In the genomic region with DNA sequence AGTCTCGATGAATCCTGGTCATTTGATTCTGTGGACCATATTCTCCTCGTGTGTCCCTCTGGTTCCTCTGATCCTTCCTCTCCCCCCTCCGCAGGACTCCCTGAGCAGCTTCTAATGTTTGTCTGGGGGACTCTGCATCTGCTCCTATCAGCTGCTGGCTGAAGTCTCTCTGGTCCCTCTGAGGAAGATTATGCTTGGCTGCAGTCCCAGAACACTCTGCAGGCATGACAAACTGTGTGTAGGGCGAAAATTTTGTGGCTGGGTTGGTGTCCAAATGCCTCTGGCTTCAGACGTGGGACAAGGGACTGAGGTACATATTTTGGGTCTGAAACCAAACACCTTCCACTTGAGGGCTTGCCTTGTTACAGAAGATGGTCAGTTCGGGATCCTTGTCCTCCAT, we compare ENCODE assay signal across 9 mouse cellular contexts. TPM values are rescaled to one million over a fixed set of nuclear protein-coding genes. Genes with fewer than 3 reads are reported as not detected.
DNase-seq lines count a peak whose midpoint lies in the region; ATAC-seq and TF ChIP-seq lines count a peak whose summit lies in the region.
"Had no signal": no experiment of that assay in that cellular context is flagged by ENCODE, and none has a peak within 500 bp of the region (broad histone marks: within the 10 kb centered on the region; RNA-seq: fewer than 3 reads in every experiment).

No protein-coding gene starts in this region.

- peak; percentile 31; the same call in 1 of the 2 replicates for ATAC-seq in limb, embryonic 14.5 days (ENCODE audit: low FRiP score, low read depth)
- ATAC-seq in heart, embryonic 11.5 days (replicated peaks; ENCODE audit: insufficient number of reproducible peaks, low FRiP score, low TSS enrichment): 0 out of 2 replicates have a peak, but pooled peaks have one; percentile 46
- ATAC-seq in neural tube, embryonic 15.5 days (ENCODE audit: low FRiP score): no peak; the same call in 1 of the 2 replicates
- no peak for ATAC-seq in megakaryocyte, adult 5-6 weeks (ENCODE audit: poor library complexity, severe bottlenecking)

- no peak overlapping the region for H3K4me2 ChIP-seq in limb, embryonic 14.5 days (replicated peaks; ENCODE audit: low read depth, low read length, severe bottlenecking)
- no peak overlapping the region for H3K4me2 ChIP-seq in heart, embryonic 11.5 days
- no peak overlapping the region for H3K4me2 ChIP-seq in neural tube, embryonic 15.5 days

- peak; percentile 75 for DNase-seq in limb, embryonic 14.5 days (ENCODE audit: low spot score)
- DNase-seq in limb, embryonic 10.5 days (ENCODE audit: low spot score): no peak
- DNase-seq in embryonic facial prominence, embryonic 10.5 days (ENCODE audit: low spot score): no peak
- peak; percentile 81 for DNase-seq in kidney, postnatal 14 days
- DNase-seq in spleen, postnatal 4 days (ENCODE audit: low spot score in 2 of 2): no peak

- peaks cover 34% of the 10 kb centered on the region for H3K4me1 ChIP-seq in limb, embryonic 14.5 days (ENCODE audit: control insufficient read depth, insufficient read depth, low read length)
- H3K4me1 ChIP-seq in limb, embryonic 10.5 days: peaks cover 24% of the 10 kb centered on the region
- H3K4me1 ChIP-seq in embryonic facial prominence, embryonic 10.5 days: peaks cover 9% of the 10 kb centered on the region
- peaks cover 5% of the 10 kb centered on the region; the same call in 1 of the 2 replicates for H3K4me1 ChIP-seq in heart, embryonic 11.5 days (ENCODE audit: control insufficient read depth, insufficient read depth, low read length)
- peaks cover 16% of the 10 kb centered on the region for H3K4me1 ChIP-seq in neural tube, embryonic 15.5 days

- no peak overlapping the region for H3K4me3 ChIP-seq in limb, embryonic 14.5 days (replicated peaks; ENCODE audit: low read length)
- H3K4me3 ChIP-seq in limb, embryonic 10.5 days: no peak overlapping the region
- H3K4me3 ChIP-seq in embryonic facial prominence, embryonic 10.5 days: no peak overlapping the region
- H3K4me3 ChIP-seq in heart, embryonic 11.5 days (ENCODE audit: low read depth, low read length): no peak overlapping the region
- H3K4me3 ChIP-seq in neural tube, embryonic 15.5 days (replicated peaks): no peak overlapping the region

- no peaks in the 10 kb centered on the region for H3K27me3 ChIP-seq in limb, embryonic 14.5 days (ENCODE audit: control insufficient read depth, insufficient read depth, low read length)
- H3K27me3 ChIP-seq in limb, embryonic 10.5 days (ENCODE audit: low read depth, poor library complexity, severe bottlenecking): 0 out of 2 replicates have a peak, but pooled peaks cover 4% of the 10 kb centered on the region
- no peaks in the 10 kb centered on the region; the same call in 1 of the 2 replicates for H3K27me3 ChIP-seq in embryonic facial prominence, embryonic 10.5 days (replicated peaks; ENCODE audit: low read depth, poor library complexity, severe bottlenecking)
- H3K27me3 ChIP-seq in heart, embryonic 11.5 days (ENCODE audit: control insufficient read depth, insufficient read depth, low read length): no peaks in the 10 kb centered on the region
- no peaks in the 10 kb centered on the region for H3K27me3 ChIP-seq in neural tube, embryonic 15.5 days (replicated peaks)

- H3K9ac ChIP-seq in limb, embryonic 14.5 days (ENCODE audit: low read depth, low read length, severe bottlenecking): no peak overlapping the region
- H3K9ac ChIP-seq in heart, embryonic 11.5 days (ENCODE audit: low read depth, low read length): no peak overlapping the region
- H3K9ac ChIP-seq in neural tube, embryonic 15.5 days (replicated peaks): no peak overlapping the region

- no peak overlapping the region for H3K27ac ChIP-seq in limb, embryonic 14.5 days (replicated peaks; ENCODE audit: low read depth, low read length)
- H3K27ac ChIP-seq in limb, embryonic 10.5 days: no peak overlapping the region
- H3K27ac ChIP-seq in embryonic facial prominence, embryonic 10.5 days (replicated peaks): 0 out of 2 replicates have a peak overlapping the region, but pooled peaks have one; percentile 14
- H3K27ac ChIP-seq in heart, embryonic 11.5 days (ENCODE audit: low read depth, low read length): no peak overlapping the region
- 0 out of 2 replicates have a peak overlapping the region, but pooled peaks have one; percentile 18 for H3K27ac ChIP-seq in neural tube, embryonic 15.5 days (replicated peaks)
- H3K27ac ChIP-seq: macrophage had no signal

- H3K36me3 ChIP-seq in limb, embryonic 14.5 days (ENCODE audit: control insufficient read depth, insufficient read depth, low read length): no peaks in the 10 kb centered on the region
- H3K36me3 ChIP-seq in limb, embryonic 10.5 days: no peaks in the 10 kb centered on the region
- no peaks in the 10 kb centered on the region for H3K36me3 ChIP-seq in embryonic facial prominence, embryonic 10.5 days (replicated peaks)
- H3K36me3 ChIP-seq in heart, embryonic 11.5 days (ENCODE audit: control insufficient read depth, insufficient read depth, low read length): no peaks in the 10 kb centered on the region
- no peaks in the 10 kb centered on the region for H3K36me3 ChIP-seq in neural tube, embryonic 15.5 days

- WGBS in limb, embryonic 14.5 days: 41% methylated on average over 6 of the region's 6 CpGs
- 73% methylated on average over 6 of the region's 6 CpGs for WGBS in limb, embryonic 10.5 days
- WGBS in embryonic facial prominence, embryonic 10.5 days: 73% methylated on average over 6 of the region's 6 CpGs
- 36% methylated on average over 6 of the region's 6 CpGs for WGBS in heart, embryonic 11.5 days (ENCODE audit: insufficient replicate concordance)
- WGBS in neural tube, embryonic 15.5 days: 53% methylated on average over 6 of the region's 6 CpGs

- TF ChIP-seq POLR2A in limb, embryonic 14.5 days (IDR thresholded peaks at IDR 0.05; ENCODE audit: borderline replicate concordance, extremely low read depth, insufficient read depth, insufficient read length): no peak

- no peaks in the 10 kb centered on the region for H3K9me3 ChIP-seq in limb, embryonic 14.5 days (ENCODE audit: control insufficient read depth, low read length)
- no peaks in the 10 kb centered on the region for H3K9me3 ChIP-seq in limb, embryonic 10.5 days (replicated peaks)
- no peaks in the 10 kb centered on the region for H3K9me3 ChIP-seq in embryonic facial prominence, embryonic 10.5 days
- no peaks in the 10 kb centered on the region for H3K9me3 ChIP-seq in heart, embryonic 11.5 days (replicated peaks; ENCODE audit: control insufficient read depth, low read length)
- H3K9me3 ChIP-seq in neural tube, embryonic 15.5 days (replicated peaks): no peaks in the 10 kb centered on the region

RNA-seq across cellular contexts. Expression of a gene that starts 13.1 kb away (rescaled TPM):
- 6.3 and 9.1 TPM in 2 replicates for polyA plus RNA-seq in limb, embryonic 14.5 days (2012; rRNA removed)
- 7.4 and 8.1 TPM in 2 replicates for polyA plus RNA-seq in limb, embryonic 14.5 days (2014; fragmentation: Nextera tagmentation; extraction: Ambion mirVana)
- 4.6 and 5.7 TPM in 2 replicates for polyA plus RNA-seq in limb, embryonic 10.5 days (2016; fragmentation: Nextera tagmentation; extraction: Ambion mirVana)
- 3.1 and 4.1 TPM in 2 replicates for polyA plus RNA-seq in embryonic facial prominence, embryonic 10.5 days (2016; fragmentation: Nextera tagmentation; extraction: Ambion mirVana)
- 1.4 and 3.7 TPM in 2 replicates for polyA plus RNA-seq in heart, embryonic 11.5 days (2014; fragmentation: Nextera tagmentation; extraction: Ambion mirVana)
- polyA plus RNA-seq in neural tube, embryonic 15.5 days (2015; fragmentation: Nextera tagmentation; extraction: Ambion mirVana): 9.2 and 15.2 TPM in 2 replicates
- total RNA-seq in megakaryocyte, adult 5-6 weeks (2015): 0.13 TPM in 1 of 2 replicates, not detected in the other
- 12.9 and 15.8 TPM in 2 replicates for total RNA-seq in megakaryocyte, adult 5-6 weeks (2017)

Comparison
In these comparisons a context has a peak if more than half of its experiments do, and no peak if none do; other contexts are left out.
1. DNase-seq: peak in limb, embryonic 14.5 days (single experiment) and kidney, postnatal 14 days (single experiment); none in limb, embryonic 10.5 days (single experiment), embryonic facial prominence, embryonic 10.5 days (single experiment) and spleen, postnatal 4 days (0 of 2).
2. ATAC-seq: peak in limb, embryonic 14.5 days (single experiment) and heart, embryonic 11.5 days (single experiment); none in neural tube, embryonic 15.5 days (single experiment) and megakaryocyte, adult 5-6 weeks (single experiment).
3. H3K27ac ChIP-seq: peak in embryonic facial prominence, embryonic 10.5 days (single experiment) and neural tube, embryonic 15.5 days (single experiment); none in limb, embryonic 14.5 days (single experiment), limb, embryonic 10.5 days (single experiment) and heart, embryonic 11.5 days (single experiment).